ENCODE assay signal across 12 mouse cellular contexts in the genomic region with DNA sequence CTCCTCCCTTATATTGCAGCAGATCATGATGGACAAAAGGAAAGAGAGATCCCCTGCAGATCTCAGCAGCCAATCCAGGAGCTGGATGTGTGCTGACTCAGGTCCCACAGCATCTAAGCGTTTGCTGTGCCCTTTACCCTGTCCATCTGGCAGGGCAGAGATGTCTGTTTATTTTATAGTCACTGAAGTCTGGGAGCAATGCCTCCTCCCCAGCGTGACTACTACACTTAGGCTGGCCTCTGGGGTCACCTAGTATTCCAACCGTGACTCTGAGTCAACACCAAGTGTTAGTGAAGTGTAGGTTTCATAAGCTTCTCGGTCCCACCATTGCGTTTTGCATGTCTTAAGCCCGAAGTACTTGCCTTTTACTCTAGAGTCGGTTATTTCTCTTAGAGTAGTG.
A peak's percentile ranks its signal among the peaks of the same experiment; 100 is the strongest.
DNase-seq lines count a peak whose midpoint lies in the region; ATAC-seq and TF ChIP-seq lines count a peak whose summit lies in the region.
"Had no signal": no experiment of that assay in that cellular context is flagged by ENCODE, and none has a peak within 500 bp of the region (broad histone marks: within the 10 kb centered on the region; RNA-seq: fewer than 3 reads in every experiment).

No protein-coding gene starts in this region.

- no peaks in the 10 kb centered on the region for H3K27me3 ChIP-seq in lung, postnatal 0 days (replicated peaks; ENCODE audit: insufficient read depth, low read length)
- no peaks in the 10 kb centered on the region for H3K27me3 ChIP-seq in kidney, embryonic 15.5 days
- H3K27me3 ChIP-seq in myocyte (ENCODE audit: control insufficient read depth, insufficient read depth, insufficient read length): no peaks in the 10 kb centered on the region
- H3K27me3 ChIP-seq in forebrain, embryonic 13.5 days: no peaks in the 10 kb centered on the region
- H3K27me3 ChIP-seq: neural tube, embryonic 13.5 days had no signal

- TF ChIP-seq EP300 in lung, postnatal 0 days (IDR thresholded peaks at IDR 0.05): no peak

- H3K79me2 ChIP-seq in myocyte (ENCODE audit: control insufficient read depth, insufficient read depth): no peaks in the 10 kb centered on the region

- 0 out of 2 replicates have a peak, but pooled peaks have one; percentile 21 for ATAC-seq in lung, postnatal 0 days
- peak; percentile 85 for ATAC-seq in kidney, embryonic 15.5 days (replicated peaks; ENCODE audit: low FRiP score)
- no peak for ATAC-seq in forebrain, embryonic 13.5 days
- ATAC-seq: forebrain, embryonic 14.5 days had no signal

- DNase-seq in adrenal gland, postnatal 10 days: peak; percentile 13
- DNase-seq in adrenal gland, adult (ENCODE audit: inconsistent age in 2 of 2, low spot score in 1 of 2): no peak
- peak; percentile 21 for DNase-seq in lung, postnatal 0 days (ENCODE audit: low spot score)
- no peak for DNase-seq in lung, postnatal 14 days
- DNase-seq in right cerebral cortex, postnatal 10 days (ENCODE audit: low spot score in 2 of 2): no peak

- no peak for TF ChIP-seq POLR2A in myocyte (IDR thresholded peaks at IDR 0.05; ENCODE audit: insufficient read length, low read depth)

- peaks cover 3% of the 10 kb centered on the region; the same call in 1 of the 2 replicates for H3K4me1 ChIP-seq in lung, postnatal 0 days (ENCODE audit: insufficient read depth, low read depth, low read length)
- peaks cover 37% of the 10 kb centered on the region for H3K4me1 ChIP-seq in kidney, embryonic 15.5 days
- H3K4me1 ChIP-seq in forebrain, embryonic 13.5 days: no peaks in the 10 kb centered on the region
- H3K4me1 ChIP-seq: neural tube, embryonic 13.5 days had no signal

- no peak overlapping the region for H3K27ac ChIP-seq in lung, postnatal 0 days (ENCODE audit: low read length)
- H3K27ac ChIP-seq in kidney, embryonic 15.5 days: peak overlapping the region; percentile 62
- H3K27ac ChIP-seq in forebrain, embryonic 13.5 days: no peak overlapping the region
- H3K27ac ChIP-seq: embryonic facial prominence, embryonic 15.5 days; heart, embryonic 10.5 days; neural tube, embryonic 13.5 days had no signal

- no peak for TF ChIP-seq CTCF in lung, postnatal 0 days (IDR thresholded peaks at IDR 0.05)

- no peak overlapping the region for H3ac ChIP-seq in myocyte (ENCODE audit: control insufficient read depth, insufficient read length)

- WGBS in lung, postnatal 0 days: 29% methylated on average over 7 of the region's 7 CpGs
- WGBS in kidney, embryonic 15.5 days: 19% methylated on average over 7 of the region's 7 CpGs
- 79% methylated on average over 7 of the region's 7 CpGs for WGBS in forebrain, embryonic 13.5 days

- H3K4me2 ChIP-seq in lung, postnatal 0 days (replicated peaks; ENCODE audit: low read depth, low read length): 0 out of 2 replicates have a peak overlapping the region, but pooled peaks have one; percentile 4
- peak overlapping the region; percentile 45 for H3K4me2 ChIP-seq in kidney, embryonic 15.5 days
- peak overlapping the region; percentile 22 for H3K4me2 ChIP-seq in myocyte (ENCODE audit: low read depth)
- H3K4me2 ChIP-seq in forebrain, embryonic 13.5 days: no peak overlapping the region
- H3K4me2 ChIP-seq: neural tube, embryonic 13.5 days had no signal

- H3K4me3 ChIP-seq in lung, postnatal 0 days (ENCODE audit: low read depth, low read length): no peak overlapping the region
- H3K4me3 ChIP-seq in kidney, embryonic 15.5 days (replicated peaks): 0 out of 2 replicates have a peak overlapping the region, but pooled peaks have one; percentile 10
- H3K4me3 ChIP-seq in myocyte: no peak overlapping the region
- H3K4me3 ChIP-seq in forebrain, embryonic 13.5 days: no peak overlapping the region
- H3K4me3 ChIP-seq: embryonic facial prominence, embryonic 15.5 days; heart, embryonic 10.5 days; neural tube, embryonic 13.5 days had no signal

- no peaks in the 10 kb centered on the region for H3K9me3 ChIP-seq in lung, postnatal 0 days (ENCODE audit: low read length)
- no peaks in the 10 kb centered on the region for H3K9me3 ChIP-seq in kidney, embryonic 15.5 days (replicated peaks)
- no peaks in the 10 kb centered on the region for H3K9me3 ChIP-seq in forebrain, embryonic 13.5 days (replicated peaks)
- H3K9me3 ChIP-seq: embryonic facial prominence, embryonic 15.5 days; heart, embryonic 10.5 days; neural tube, embryonic 13.5 days had no signal

- no peak overlapping the region for H3K9ac ChIP-seq in lung, postnatal 0 days (replicated peaks; ENCODE audit: low read depth)
- no peak overlapping the region for H3K9ac ChIP-seq in kidney, embryonic 15.5 days
- no peak overlapping the region for H3K9ac ChIP-seq in forebrain, embryonic 13.5 days
- H3K9ac ChIP-seq: embryonic facial prominence, embryonic 15.5 days; neural tube, embryonic 13.5 days had no signal

- H3K36me3 ChIP-seq in lung, postnatal 0 days (ENCODE audit: insufficient read depth, low read length): no peaks in the 10 kb centered on the region
- H3K36me3 ChIP-seq in kidney, embryonic 15.5 days: no peaks in the 10 kb centered on the region
- H3K36me3 ChIP-seq in myocyte (ENCODE audit: control insufficient read depth, insufficient read depth): no peaks in the 10 kb centered on the region
- no peaks in the 10 kb centered on the region for H3K36me3 ChIP-seq in forebrain, embryonic 13.5 days (ENCODE audit: poor library complexity, severe bottlenecking)
- H3K36me3 ChIP-seq: embryonic facial prominence, embryonic 15.5 days; heart, embryonic 10.5 days; neural tube, embryonic 13.5 days had no signal

TF ChIP-seq in myocyte, 11 proteins besides CTCF, POLR2A, EP300 and RAD21:
- no peak for TF ChIP-seq POLR2AphosphoS2 (IDR thresholded peaks at IDR 0.05; ENCODE audit: insufficient read length, low read depth)
- TF ChIP-seq REST (IDR thresholded peaks at IDR 0.05; ENCODE audit: insufficient read depth, insufficient read length): no peak
- TF ChIP-seq E2F4 (IDR thresholded peaks at IDR 0.05; ENCODE audit: insufficient read depth): no peak
- no peak for TF ChIP-seq TCF12 (IDR thresholded peaks at IDR 0.05; ENCODE audit: insufficient read depth, poor library complexity, severe bottlenecking)
- no peak for TF ChIP-seq MAX (IDR thresholded peaks at IDR 0.05; ENCODE audit: low read depth)
- TF ChIP-seq CEBPB (IDR thresholded peaks at IDR 0.05; ENCODE audit: insufficient read depth, poor library complexity, severe bottlenecking): no peak
- TF ChIP-seq USF1 (IDR thresholded peaks at IDR 0.05; ENCODE audit: low read depth): no peak
- TF ChIP-seq MYOG (IDR thresholded peaks at IDR 0.05; ENCODE audit: control insufficient read depth in 1 of 3, insufficient read depth in 1 of 3, insufficient read length in 2 of 3, low read depth in 2 of 3): no peak
- TF ChIP-seq MYOD1 (IDR thresholded peaks at IDR 0.05; ENCODE audit: control insufficient read depth in 1 of 3, insufficient read length in 2 of 3, low read depth in 2 of 3): no peak
- no peak for TF ChIP-seq SRF (IDR thresholded peaks at IDR 0.05; ENCODE audit: control insufficient read depth, insufficient read length, low read depth)
- no peak for TF ChIP-seq TCF3 (IDR thresholded peaks at IDR 0.05; ENCODE audit: insufficient read length, low read depth)

Comparison
In these comparisons a context has a peak if more than half of its experiments do, and no peak if none do; other contexts are left out.
1. DNase-seq: peak in adrenal gland, postnatal 10 days (single experiment) and lung, postnatal 0 days (single experiment); none in adrenal gland, adult (0 of 2), lung, postnatal 14 days (single experiment) and right cerebral cortex, postnatal 10 days (0 of 2).